Mouse (Mus musculus): Measurements from ENCODE around the gene Slc32a1.

DNA sequence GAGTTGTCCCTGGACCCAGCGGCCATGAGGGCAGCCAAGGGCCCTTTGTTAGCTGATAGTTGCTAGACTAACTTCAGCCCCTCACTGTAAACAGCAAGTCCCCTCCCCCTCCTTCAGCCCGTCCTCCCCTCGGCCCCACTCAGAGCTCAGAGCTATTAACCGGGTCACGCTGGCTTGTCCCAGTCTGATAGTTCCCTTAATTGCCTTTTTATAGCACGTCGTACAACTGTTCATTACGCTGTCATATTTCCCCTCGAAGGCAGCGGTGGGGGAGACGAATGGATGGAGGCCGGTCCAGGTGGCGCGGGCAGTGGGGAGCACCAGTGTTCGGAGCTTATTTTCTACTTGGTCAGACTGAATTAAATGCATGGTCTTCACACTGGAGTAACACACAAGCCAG is 7.9 kb upstream of the Slc32a1 start:
- TF ChIP-seq CTCF (IDR thresholded peaks at IDR 0.05; ENCODE audit: borderline replicate concordance, extremely low read depth, insufficient read depth, insufficient read length) (no peak), POLR2A (IDR thresholded peaks at IDR 0.05; ENCODE audit: borderline replicate concordance, extremely low read depth, insufficient read depth, insufficient read length, poor library complexity, severe bottlenecking) (no peak)
